Mouse (Mus musculus): ENCODE results near the gene Slc39a11.

Slc39a11 gene

DNA sequence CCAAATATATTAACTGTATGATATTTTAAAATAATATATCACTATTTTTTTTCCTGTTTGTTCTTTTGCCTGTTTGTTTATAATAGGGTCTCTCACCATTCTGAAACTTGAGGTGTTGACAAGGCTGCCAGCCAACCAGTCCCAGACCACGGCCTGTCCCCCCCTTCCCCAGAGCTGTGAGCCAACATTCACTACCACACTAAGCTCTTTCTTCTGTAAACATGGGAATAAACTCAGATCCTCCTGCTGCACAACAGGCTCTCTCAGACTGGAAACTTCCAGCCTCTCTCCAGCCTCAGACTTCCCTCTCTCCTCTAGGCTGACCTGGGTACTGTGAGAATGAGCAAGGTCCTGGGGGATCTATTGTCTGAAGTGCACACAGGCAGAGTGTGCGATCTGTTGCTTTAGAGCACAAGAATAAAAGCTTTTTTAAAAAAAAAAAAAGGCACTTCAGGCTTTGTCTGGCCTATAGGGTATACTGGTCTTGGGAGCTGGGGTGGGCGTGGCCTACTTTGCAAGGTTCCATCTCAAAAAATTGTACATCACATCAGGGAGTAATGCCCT is 322.3 kb downstream of the Slc39a11 start:
- no peak for DNase-seq

DNA sequence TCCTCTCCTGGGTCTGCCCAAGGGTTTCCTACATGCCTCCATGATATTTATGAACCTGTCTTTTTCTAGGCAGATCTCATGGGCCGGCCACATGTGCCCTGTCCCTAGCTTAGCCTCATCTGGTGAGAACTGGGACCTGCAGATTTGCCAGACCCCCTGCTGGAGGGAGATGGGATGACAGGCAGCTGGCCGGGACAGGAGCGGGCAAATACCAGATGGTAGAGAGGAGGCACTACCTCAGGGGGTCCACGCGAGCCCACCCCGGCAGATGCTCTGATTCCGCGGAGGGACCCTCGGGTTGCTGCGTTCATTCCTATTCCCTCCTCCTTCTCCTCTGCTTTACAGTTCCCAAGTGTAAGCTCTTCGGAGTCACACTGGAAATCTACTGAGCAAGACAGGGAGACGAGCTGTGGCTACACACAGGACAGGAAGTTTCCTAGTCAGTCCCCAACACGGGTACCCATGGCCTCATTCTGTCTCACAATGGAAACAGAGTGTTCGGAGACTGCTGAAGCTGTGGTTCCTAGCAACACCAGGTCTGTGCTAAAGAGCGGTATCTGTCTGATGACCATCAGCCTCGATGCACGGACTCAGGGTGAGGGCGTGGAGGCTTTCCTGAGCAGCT is 323.4 kb downstream of the Slc39a11 start:
- no peak for DNase-seq

DNA sequence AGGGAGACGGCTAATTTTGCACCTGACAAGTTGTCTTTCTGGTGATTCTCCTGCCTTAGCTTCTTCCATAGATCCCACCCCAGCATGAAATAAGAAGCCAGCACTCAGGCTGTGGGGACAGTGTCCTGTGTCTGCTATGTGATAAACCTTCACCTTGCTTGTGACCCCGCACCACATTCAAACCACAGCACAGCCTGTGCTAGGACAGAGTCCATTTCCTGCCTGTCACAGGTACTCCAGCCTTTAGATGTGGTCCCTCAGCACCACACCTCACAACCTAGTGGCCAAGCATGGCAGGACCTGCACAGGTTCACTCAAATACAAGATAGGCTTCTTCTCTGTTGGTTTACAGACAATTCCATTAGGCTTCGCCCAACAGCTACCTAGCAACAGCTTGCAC is 328.3 kb downstream of the Slc39a11 start:
- no peak for DNase-seq

DNA sequence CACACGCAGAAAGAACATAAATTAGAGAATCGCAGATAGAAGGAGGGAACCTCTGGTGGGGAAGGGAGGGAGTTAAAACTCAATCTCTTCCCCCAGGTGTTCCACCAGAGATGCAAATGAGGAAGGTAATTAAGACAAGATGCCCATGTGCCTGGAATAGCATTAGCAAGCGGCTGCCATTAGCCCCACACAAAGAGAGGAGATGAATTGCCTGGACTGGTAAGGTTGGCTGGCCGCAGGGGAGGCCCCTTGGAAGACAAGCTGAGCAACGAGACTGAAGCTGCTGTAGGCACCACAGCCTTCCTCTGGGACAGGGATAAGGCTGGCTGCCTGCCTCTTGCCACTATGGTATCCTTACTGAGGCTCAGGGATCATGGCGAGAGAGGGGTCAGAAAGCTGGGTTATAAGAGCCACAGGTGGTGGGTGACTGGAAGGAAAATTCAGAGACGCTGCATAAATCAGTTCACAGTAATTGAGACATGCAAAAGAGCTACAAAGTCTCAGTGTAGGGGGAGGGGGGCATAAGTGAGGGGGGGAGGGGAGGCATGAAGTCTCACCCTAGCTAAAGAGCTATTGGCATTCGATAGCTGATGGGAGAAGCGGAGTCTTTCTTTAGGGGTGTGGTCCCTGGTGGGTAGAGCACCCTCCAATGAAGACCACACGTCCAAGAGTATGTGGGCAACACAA is 340.5 kb downstream of the Slc39a11 start:
- no peak for DNase-seq

DNA sequence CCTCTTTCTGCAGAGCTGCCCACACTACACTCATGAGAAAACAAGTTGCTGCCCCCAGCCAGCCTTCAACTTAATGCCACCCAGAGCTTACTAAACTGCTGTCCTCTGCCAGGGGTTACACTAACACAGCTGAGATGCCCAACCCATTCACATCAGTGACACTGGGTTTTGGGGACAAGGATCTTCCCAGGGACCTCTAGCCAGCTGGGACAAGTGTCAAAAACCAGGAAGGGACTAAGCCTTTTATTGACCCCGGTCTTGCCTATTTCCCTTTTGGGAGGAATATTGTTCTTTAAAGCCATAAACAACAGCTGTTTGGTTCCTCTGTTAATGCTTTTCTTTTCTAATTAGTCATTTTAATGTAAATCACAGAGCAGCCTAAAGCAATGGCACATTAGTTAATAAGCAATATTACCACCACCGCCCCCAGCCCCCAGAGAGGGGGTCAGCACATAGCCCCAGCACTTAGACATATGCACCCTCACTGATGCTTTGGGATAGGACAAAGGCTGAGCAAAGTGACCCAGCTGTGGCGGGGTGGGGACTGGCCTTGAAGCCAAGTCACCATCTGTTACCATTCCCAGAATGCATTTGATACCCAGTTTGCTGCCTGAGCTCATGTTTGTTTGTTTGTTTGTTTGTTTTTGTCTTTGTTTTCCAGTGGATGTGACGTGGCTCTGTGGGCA is 341.5 kb downstream of the Slc39a11 start:
- no peak for DNase-seq

DNA sequence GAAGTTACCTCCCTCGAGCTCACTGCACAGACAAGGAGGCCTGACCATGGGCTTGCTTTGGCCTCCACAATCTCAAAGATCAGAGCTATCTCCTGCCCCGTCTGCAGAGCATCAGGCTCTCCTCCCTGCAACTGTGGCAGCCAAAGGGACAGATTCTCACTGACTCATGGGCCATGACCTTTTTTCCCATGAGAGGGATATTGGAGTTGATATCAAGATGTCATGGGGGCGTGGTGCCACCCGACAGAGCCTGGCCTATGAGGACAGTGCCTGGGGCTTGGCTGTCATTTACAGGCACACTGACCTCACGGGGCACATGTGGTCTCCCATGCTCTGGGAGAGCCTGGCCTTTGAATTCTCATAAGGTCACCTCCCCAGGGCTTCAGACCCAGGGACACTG is 346.7 kb downstream of the Slc39a11 start:
- no peak for DNase-seq

DNA sequence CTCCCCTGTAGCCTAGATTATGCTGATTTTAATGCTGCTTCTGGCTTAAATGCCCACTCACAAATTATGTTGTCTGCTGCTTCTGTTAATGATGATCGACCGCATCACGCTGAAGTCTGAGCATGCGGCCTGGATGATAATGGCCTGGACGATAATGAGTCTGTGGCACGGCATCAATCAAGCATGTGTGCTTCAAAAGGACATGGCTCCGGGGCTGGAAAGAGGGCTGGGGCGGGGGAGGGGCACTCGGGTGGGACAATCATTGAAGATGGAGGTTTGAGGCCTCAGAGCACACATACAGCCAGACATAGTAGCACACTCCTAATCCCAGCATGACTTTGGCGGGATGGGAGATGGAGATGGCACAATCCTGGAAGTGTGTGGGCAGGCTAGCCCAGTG is 350.4 kb downstream of the Slc39a11 start:
- no peak for DNase-seq

DNA sequence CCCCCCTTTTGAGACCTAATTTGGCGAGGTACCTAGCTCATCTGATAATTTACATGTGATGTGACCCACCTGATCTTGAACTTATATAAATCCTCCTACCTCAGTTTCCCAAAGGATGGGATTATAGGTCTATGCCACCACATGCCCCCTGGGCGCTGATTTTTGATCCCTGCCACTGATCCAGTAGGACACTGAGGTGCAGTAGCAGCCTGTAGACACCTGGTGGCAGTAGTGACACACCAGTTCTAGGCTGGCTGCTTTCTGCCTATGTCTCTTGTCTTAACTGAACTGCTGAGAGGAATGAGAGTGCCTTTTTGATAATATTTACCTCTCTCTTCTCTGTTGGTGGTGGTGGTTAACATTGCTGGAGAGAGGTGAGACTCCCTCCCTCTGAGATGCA is 352.1 kb downstream of the Slc39a11 start:
- peak; percentile 81 for DNase-seq

DNA sequence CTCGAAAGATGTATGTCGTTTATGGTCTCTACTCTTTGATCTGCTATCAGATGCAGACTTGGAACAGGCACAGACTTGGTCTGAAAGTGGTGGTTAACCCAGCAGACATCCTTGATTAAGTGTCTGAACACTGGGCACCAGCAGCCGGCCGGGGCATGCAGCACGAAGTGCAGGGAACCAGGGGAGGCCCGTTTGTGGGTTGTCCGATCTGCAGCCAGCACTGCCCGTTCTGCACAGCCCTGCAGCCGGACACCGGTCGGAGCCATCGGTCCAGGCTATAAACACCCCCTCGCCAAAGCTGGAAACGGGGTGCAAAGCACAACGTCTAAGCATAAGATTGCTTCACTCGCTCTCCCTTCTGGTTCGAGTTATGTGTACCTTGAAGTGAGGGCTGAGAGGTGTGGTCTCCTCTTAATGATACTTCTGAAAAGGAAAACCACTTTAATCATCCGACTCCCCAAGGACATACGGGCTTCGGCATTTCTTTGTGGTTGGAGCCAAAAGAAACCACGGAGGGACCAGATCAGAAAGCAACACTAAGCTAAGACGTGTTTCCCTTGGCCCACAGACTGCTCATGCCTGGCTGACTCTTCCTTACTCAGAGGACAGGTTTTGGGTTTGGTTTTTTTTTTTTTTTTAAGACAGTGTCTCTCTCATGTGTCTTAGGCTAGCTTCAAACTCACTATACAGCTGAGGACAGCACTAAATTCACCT is 352.8 kb downstream of the Slc39a11 start:
- no peak for DNase-seq

DNA sequence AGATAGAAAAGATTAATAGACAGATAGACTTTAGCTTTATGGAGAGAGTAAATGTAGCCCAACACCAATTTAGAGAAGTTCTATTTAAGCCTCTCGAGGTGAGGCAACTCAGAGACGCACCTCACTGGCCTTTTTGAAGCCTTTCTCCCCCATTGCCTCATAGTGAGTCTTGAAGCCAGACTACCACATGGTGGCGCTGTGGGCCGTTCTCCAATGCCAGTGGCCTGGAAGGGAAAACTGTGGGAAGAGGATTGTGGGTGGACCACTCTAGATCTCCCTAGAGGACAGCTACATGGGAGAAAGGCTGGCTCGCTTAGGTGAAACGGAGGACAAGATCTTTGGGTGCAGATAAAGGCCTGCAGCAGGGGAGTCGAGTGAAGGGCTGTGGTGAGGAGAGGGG is 353.7 kb downstream of the Slc39a11 start:
- peak; percentile 34 for DNase-seq

DNA sequence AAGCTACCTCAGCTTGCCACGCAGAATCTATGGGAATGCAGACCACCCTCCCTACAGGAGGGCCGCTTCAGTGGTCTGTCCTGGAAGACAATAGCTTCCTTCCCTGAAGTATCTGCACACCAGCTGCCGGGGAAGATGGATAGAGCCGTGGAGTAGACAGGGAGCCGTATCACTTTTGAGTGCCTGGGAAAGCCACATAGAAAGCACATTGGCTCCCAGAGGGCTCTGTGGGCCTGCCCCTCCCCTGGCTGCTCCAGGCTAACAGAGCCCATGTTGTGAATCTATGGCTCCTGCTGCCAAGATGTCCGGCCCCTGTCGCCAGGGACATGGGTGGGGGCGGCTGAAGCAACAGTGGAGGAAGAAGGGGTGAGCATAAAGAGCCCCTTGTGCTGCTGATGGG is 355.4 kb downstream of the Slc39a11 start:
- peak; percentile 78 for DNase-seq

DNA sequence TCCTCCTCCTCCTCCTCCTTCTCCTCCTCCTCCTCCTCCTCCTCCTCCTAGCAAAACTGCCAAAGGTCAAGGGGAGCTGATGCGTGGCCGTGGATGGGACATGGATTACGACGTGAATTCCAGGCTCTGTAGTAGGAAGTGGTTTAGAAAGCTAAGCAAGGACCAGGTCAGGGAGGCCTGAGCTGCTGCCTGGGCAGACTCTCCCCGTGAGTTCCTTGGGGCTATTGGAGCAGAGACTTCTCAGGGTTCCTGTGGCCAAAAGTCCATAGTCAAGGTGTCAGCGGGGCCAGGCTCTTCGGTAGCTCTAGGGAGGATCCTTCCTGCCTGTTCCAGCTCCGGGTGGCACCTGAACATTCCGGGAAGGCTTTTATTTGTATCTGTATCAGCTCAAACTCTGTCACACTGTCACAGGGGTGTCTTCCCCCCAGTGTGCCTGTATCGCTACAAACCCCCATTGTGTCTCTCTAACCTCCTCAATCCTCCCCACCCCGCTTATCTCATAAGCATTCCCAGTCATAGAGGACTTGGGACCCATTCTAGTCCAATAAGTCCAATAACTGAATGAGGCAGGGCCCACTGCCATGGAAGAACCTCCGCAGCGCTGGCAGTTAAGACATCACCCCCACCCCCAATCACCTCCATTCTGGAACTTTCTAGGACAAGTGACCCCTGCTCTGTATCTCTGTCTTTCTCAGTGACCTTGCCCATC is 356.8 kb downstream of the Slc39a11 start:
- DNase-seq, result no peak

DNA sequence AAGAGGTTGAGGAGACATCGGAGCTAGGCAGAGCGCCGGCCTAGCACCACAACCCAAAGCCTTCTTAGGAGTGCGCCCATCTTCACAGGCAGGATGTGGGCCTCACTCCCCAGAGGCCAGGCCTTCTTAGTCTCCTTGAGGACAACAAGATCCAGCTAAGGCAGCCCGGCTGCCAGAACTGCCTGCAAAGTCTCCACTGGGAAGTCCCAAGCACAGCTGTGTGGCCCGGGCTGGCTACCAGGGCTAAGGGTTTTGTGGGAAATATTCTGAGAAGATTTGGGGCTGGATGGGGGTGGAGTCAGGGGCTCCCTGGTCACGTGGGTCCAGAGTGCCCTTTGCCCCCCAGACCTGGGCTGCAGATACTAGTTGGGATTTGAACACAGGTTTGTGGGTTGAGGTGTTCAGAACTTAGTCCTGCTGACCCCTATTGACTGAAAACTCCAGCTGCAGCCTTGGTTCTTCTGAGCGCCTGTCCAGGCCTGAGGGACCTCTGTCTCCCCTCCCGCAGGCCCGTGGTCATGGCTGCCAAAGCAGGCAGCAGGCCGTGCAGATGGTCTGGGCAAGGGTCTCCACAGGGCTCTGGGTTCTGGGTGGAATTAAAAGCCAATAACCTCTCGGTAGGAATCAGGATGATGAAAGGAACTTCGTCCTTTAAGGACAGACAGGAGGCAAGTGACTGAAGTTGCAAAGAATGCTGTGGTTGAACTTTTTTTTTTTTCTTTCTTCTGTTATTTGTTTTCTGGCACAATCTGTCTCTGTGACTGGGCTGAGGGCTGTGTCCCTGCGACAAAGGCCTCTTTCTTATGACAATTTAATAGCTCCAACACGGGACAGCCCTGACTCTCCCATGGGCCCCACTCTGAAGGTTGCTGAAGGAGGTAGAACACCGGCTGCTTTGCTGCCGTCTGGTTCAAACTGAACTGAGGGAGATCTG is 357.8 kb downstream of the Slc39a11 start:
- DNase-seq, result peak; percentile 68

DNA sequence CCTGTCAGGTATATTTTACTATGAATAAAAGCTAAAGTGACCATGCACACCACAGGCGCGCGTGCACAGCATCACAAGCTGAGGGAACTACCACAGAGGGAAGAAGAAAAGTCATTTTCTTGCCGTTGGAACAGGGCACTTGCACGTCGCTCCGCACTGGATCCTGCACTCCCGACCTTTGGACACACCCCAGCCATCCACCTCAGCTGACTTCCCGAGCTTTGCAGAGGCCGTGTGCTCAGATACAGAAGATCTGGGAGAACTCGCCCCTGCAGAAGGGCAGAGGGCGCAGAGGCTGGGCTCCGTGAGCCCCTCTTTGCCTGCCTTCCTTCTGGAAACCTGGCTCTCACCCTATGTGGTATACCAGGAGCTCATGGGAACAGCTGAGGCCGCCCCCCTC is 359.0 kb downstream of the Slc39a11 start:
- DNase-seq, result no peak

DNA sequence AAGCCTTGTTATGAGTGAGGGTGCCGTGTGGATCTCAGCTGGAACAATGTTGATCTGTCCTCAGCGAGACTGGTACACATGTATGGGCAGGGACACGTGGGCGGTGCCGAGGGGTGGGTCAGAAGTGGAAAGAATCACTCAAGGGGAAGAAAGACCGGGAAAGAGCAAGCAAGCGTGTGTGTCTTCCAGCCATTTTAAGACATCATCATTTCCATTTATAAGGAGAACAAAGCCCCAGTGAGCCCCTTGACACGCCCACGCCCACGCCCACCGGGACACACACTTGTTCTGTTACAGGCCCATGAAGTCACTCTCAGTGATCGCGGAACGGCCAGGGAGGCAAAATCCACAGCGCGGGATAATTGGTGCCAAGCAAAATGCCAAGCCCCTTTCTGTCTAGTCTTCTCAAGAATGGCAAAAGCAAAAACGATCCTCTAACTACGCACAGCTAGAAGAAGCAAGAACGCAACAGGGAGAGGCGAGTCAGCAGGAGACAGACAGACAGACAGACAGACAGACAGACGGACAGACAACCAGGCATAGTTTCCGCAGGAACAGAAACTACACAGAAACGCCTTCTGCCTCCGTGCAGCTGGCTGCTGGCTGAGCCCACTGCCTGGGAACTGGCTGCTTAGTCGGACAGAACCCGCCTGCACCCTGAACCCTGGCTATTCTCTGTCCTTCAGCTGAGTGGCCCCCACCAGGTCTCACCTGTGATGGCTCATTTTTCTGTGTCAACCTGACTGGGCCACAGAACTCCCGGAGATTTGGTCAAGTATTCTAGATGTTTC is 364.7 kb downstream of the Slc39a11 start:
- peak; percentile 34 for DNase-seq

DNA sequence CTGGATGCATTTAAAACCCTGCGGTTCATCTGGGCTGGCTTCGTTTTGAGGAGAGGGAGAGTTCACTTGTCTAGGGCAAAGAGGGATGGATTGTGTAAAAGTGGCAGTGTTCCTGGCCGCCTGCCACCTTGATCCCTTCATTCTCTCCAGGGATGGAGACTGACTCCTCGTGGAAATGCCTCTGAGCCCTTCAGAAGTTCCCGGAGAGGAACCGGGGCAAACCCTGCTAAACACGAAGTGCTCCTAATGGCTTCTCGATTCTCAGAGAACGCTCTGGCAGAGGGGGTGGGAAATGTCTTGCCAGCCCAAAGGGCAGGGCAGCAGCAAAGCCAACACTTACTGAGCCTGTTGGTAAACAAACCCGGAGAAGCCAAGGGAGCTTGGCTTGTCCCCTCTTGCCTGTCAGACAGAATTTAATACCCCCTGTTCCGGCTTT is 366.5 kb downstream of the Slc39a11 start:
- no peak for DNase-seq

DNA sequence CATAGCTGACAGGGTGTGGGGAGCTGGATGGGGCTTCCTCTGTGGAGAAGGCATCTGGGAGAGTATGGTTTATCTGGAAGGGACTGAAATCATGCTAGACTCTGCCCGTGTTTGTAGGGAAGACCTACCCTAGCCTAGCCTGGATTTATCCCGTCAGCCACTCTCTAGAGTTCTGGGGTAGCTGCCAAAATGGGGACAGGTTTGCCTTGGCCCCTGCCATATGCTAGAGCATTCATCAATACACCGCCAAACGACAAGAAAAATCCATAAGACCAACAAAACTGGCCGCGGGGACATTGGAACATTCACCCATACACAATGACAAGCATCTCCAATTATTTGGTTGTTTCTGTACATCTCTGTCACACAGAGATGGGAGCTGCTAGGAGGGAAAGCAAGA is 371.6 kb downstream of the Slc39a11 start:
- no peak for DNase-seq

DNA sequence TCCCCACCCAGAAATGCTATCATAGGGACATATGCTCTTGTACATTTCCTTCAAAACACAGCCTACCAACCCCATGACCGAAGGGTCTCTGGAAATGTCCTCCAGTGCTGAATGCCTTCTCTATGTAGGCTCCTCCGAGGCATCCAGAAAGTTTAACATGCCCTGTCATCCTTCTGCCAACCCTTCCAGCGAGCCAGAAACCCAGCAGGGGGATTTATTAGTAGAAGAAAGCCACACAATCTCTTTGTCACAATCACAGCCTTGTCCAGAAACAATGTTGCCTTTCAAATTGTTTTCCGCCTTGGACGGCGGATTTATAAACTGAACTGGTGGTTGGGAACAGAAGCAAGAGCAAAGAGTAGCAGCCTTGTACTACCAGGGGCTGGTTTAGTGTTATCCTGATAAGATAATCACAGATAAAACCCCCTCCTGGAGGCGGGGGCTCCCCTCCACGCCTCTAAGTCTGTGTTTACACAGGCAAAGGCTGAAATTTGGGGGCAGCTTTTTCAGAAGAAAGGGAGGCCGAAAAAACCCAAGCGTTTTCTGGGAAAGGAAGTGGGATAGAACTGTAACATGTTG is 372.8 kb downstream of the Slc39a11 start:
- DNase-seq, result peak; percentile 57

DNA sequence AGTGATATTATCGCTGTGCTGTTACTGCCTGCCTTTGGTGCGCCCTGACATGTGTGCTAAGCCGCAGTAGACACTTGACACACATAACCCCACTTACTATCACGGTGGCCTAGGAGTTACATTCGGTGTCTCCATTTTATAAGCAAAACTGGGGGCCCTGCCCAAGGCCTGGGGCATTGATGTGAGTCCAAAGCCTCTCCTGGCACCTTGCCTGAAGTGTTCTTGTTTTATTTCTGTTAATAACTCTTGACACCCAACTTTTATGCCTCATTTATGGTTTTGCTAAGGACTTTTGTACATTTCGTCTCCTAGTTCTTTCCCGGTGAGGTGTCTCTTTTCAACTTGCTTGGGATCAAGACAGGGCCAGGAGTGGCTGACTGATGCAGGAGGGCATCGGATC is 373.4 kb downstream of the Slc39a11 start:
- DNase-seq, result no peak

DNA sequence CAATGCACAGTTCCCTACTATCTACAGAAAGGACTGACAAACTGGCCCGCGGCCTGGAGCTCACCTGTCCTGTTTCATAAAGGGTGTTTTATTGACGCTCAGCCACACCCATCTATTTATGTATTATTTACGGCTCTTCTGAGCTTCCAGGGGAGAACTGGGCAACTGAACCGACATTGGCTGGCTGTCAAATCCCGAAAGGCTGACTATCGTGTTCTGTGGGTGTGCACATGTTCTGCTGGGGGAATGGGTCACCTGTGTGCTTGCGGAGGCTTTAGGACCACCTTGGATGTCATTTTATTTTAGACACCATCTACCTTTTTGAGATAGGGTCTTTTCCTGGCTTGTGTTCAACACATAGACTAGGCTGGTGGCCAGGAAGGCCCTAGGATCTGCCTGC is 375.8 kb downstream of the Slc39a11 start:
- no peak for DNase-seq

Measured in layer of hippocampus, adult 9-11 months (tissue).